Mouse (Mus musculus) heart, adult 2 months (tissue): ENCODE measurements around the gene Nucb1.

Source experiments
- CTCF ChIP-seq: fragments of 200-600 bp; IDR thresholded peaks from 2 replicates; pipeline ENCODE4 v1.8.1; 2022; ENCODE audit warnings: antibody characterized with exemption, mild to moderate bottlenecking, moderate library complexity
- EP300 ChIP-seq: fragments of 200-500 bp; IDR thresholded peaks from 2 replicates; pipeline ENCODE4 v1.6.1; 2011; ENCODE audit warnings: low read depth, low read length, control low read depth; ENCODE audit not compliant: insufficient read depth

- TF ChIP-seq CTCF (no peak), EP300 (no peak)
Observed at GRCm38 (mm10) chr7:45455932-45456696, 54.1 kb downstream of the Nucb1 start.
